Mouse (Mus musculus): ENCODE results near the gene Olfr259. TPM values are rescaled to one million over a fixed set of nuclear protein-coding genes. Genes with fewer than 3 reads are reported as not detected.

Olfr259 gene
- not detected in 2 replicates for polyA plus RNA-seq (2015; fragmentation: Nextera tagmentation; extraction: Ambion mirVana)

DNA sequence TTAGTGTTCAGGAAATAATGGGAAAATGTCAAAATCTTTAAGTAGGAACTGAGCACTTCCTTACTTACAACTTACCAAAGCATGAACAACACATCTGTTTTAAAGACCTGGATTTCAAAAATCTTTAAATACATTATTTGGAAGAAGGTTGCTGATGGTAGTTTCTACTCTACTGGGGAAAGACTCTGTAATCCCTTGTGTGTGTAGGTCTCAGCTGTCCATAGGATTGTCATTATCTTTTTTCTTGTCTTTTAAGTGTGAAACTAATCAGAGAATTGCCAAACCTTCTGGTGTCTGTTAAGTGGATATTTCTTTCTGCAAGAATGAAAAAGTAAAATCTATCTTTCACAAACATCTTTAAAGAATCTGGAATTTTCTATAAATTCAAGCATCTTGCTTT is at the start of gene Olfr259:
Gene Olfr259, minus strand, starts transcription at position 101 of the 400 bp plus-strand sequence.

GRCm38 (mm10) chr2:87152524-87152923 is 38.2 kb upstream of the Olfr259 start, which contains the start of gene Olfr1111:
Gene Olfr1111 (minus strand): TSS chr2:87152624.

GRCm38 (mm10) chr2:87140200-87140599 is 25.8 kb upstream of the Olfr259 start, which contains the start of gene Olfr1110:
Gene Olfr1110 (minus strand): TSS chr2:87140300.

GRCm38 (mm10) chr2:87095908-87096307 is 18.5 kb downstream of the Olfr259 start, which contains the start of gene Olfr1109:
Gene Olfr1109 (minus strand): TSS chr2:87096008.

GRCm38 (mm10) chr2:87075717-87076116 is 38.6 kb downstream of the Olfr259 start, which contains the start of gene Olfr1107:
Gene Olfr1107 (minus strand): TSS chr2:87075817.

Other genes starting within 250 kb of the Olfr259 start
- gene Gm13723, start 239.8 kb downstream of the Olfr259 start, polyA plus RNA-seq (2015; fragmentation: Nextera tagmentation; extraction: Ambion mirVana): not detected in 2 replicates
- gene Olfr1097, start 222.4 kb downstream of the Olfr259 start, polyA plus RNA-seq (2015; fragmentation: Nextera tagmentation; extraction: Ambion mirVana): not detected in 2 replicates
- not detected in 2 replicates for gene Olfr1098, start 190.0 kb downstream of the Olfr259 start, polyA plus RNA-seq (2015; fragmentation: Nextera tagmentation; extraction: Ambion mirVana)
- gene Olfr1099, start 153.9 kb downstream of the Olfr259 start, polyA plus RNA-seq (2015; fragmentation: Nextera tagmentation; extraction: Ambion mirVana): not detected in 2 replicates
- not detected in 2 replicates for gene Olfr1100, start 134.6 kb downstream of the Olfr259 start, polyA plus RNA-seq (2015; fragmentation: Nextera tagmentation; extraction: Ambion mirVana)
- not detected in 2 replicates for gene Olfr1101, start 123.3 kb downstream of the Olfr259 start, polyA plus RNA-seq (2015; fragmentation: Nextera tagmentation; extraction: Ambion mirVana)
- gene Olfr1102, start 116.2 kb downstream of the Olfr259 start, polyA plus RNA-seq (2015; fragmentation: Nextera tagmentation; extraction: Ambion mirVana): not detected in 2 replicates
- gene Olfr1104, start 87.5 kb downstream of the Olfr259 start, polyA plus RNA-seq (2015; fragmentation: Nextera tagmentation; extraction: Ambion mirVana): not detected in 2 replicates
- not detected in 2 replicates for gene Olfr1105, start 78.0 kb downstream of the Olfr259 start, polyA plus RNA-seq (2015; fragmentation: Nextera tagmentation; extraction: Ambion mirVana)
- gene Olfr1106, start 62.3 kb downstream of the Olfr259 start, polyA plus RNA-seq (2015; fragmentation: Nextera tagmentation; extraction: Ambion mirVana): not detected in 2 replicates
- gene Olfr1107, start 38.8 kb downstream of the Olfr259 start, polyA plus RNA-seq (2015; fragmentation: Nextera tagmentation; extraction: Ambion mirVana): not detected in 2 replicates
- gene Olfr1109, start 18.6 kb downstream of the Olfr259 start, polyA plus RNA-seq (2015; fragmentation: Nextera tagmentation; extraction: Ambion mirVana): not detected in 2 replicates
- gene Olfr1110, start 25.7 kb upstream of the Olfr259 start, polyA plus RNA-seq (2015; fragmentation: Nextera tagmentation; extraction: Ambion mirVana): not detected in 2 replicates
- not detected in 2 replicates for gene Olfr1111, start 38.1 kb upstream of the Olfr259 start, polyA plus RNA-seq (2015; fragmentation: Nextera tagmentation; extraction: Ambion mirVana)
- not detected in 2 replicates for gene Olfr1112, start 73.2 kb upstream of the Olfr259 start, polyA plus RNA-seq (2015; fragmentation: Nextera tagmentation; extraction: Ambion mirVana)
- not detected in 2 replicates for gene Olfr1113, start 94.4 kb upstream of the Olfr259 start, polyA plus RNA-seq (2015; fragmentation: Nextera tagmentation; extraction: Ambion mirVana)
- not detected in 2 replicates for gene Olfr1115, start 133.4 kb upstream of the Olfr259 start, polyA plus RNA-seq (2015; fragmentation: Nextera tagmentation; extraction: Ambion mirVana)
- not detected in 2 replicates for gene Olfr1116, start 153.0 kb upstream of the Olfr259 start, polyA plus RNA-seq (2015; fragmentation: Nextera tagmentation; extraction: Ambion mirVana)
- gene Olfr1118, start 193.0 kb upstream of the Olfr259 start, polyA plus RNA-seq (2015; fragmentation: Nextera tagmentation; extraction: Ambion mirVana): not detected in 2 replicates
- gene Olfr1120, start 240.2 kb upstream of the Olfr259 start, polyA plus RNA-seq (2015; fragmentation: Nextera tagmentation; extraction: Ambion mirVana): not detected in 2 replicates

Measured in skeletal muscle tissue, postnatal 0 days (tissue).